Mouse (Mus musculus): Measurements from ENCODE around the gene Zic3. TPM values are rescaled to one million over a fixed set of nuclear protein-coding genes. Genes with fewer than 3 reads are reported as not detected.

Gene Zic3
- polyA plus RNA-seq (2015; fragmentation: Nextera tagmentation; extraction: Ambion mirVana): not detected in 2 replicates

DNA sequence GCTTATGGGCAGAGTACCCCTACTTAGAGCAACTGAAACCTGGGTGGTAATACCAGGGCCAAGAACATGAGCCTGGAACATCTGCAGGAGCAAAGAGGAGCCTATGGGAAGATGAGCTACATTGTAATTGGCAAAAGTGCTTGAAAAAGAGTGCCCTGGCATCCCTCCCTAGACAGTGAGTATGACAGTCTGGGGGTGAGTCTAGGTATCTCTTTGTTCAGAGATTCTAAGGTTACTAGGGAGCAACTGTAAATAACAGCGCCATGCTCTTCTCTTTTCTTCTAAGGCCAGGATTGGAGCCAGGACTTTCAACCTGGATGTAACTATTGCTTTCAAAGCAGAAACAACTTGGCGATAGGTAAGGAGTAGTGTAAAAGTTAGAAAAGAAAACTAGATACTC lies at the start of gene Zic3:
Zic3 (plus strand) TSS at position 301 of the 400 bp plus-strand sequence.
- H3K27ac ChIP-seq (ENCODE audit: low read depth, low read length): no peak within 1 kb of the TSS
- H3K36me3 ChIP-seq (ENCODE audit: control insufficient read depth, insufficient read depth): no peaks in the 10 kb centered on the region
- H3K4me1 ChIP-seq (replicated peaks; ENCODE audit: control insufficient read depth, insufficient read depth, low read length): no peaks in the 10 kb centered on the region
- no peak for TF ChIP-seq CTCF (IDR thresholded peaks at IDR 0.05; ENCODE audit: low read depth)
- H3K4me3 ChIP-seq (ENCODE audit: low read depth, low read length): no peak within 1 kb of the TSS
- no peak within 1 kb of the TSS for H3K4me2 ChIP-seq (replicated peaks; ENCODE audit: low read depth)
- peaks cover 21% of the 10 kb centered on the region for H3K27me3 ChIP-seq (replicated peaks; ENCODE audit: control insufficient read depth, insufficient read depth, low read length)
- WGBS: 85% methylated on average over 2 of the region's 2 CpGs
- no peaks in the 10 kb centered on the region for H3K9me3 ChIP-seq (ENCODE audit: control insufficient read depth)
- ATAC-seq: no peak
- no peak within 1 kb of the TSS for H3K9ac ChIP-seq (ENCODE audit: low read depth, low read length)

DNA sequence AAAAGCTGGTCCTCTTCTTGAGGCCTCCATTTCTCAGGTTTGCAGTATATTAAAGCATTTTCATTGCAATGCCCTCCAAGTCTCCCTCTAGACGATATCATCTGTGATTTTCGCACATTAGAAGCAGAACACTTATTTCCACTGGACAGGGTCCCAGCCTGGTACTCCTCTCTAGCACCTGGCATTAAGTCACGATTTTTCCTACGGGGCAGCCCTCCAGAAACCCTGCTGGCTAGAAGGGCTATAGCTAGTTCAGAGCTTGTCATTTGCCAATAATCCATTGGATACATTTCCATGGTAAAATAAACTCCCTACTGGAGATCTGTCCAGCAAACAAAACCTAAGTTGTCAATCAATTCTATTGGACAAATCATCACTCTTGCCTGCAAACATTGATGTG lies 40.1 kb upstream of the Zic3 start:
- Histone ChIP-seq H3K9me3 (ENCODE audit: control insufficient read depth) (no peaks in the 10 kb centered on the region), H3K4me2 (replicated peaks; ENCODE audit: low read depth) (no peak overlapping the region), H3K27ac (ENCODE audit: low read depth, low read length) (no peak overlapping the region), H3K9ac (ENCODE audit: low read depth, low read length) (no peak overlapping the region), H3K4me3 (ENCODE audit: low read depth, low read length) (no peak overlapping the region), H3K36me3 (ENCODE audit: control insufficient read depth, insufficient read depth) (no peaks in the 10 kb centered on the region), H3K4me1 (replicated peaks; ENCODE audit: control insufficient read depth, insufficient read depth, low read length) (no peaks in the 10 kb centered on the region), H3K27me3 (replicated peaks; ENCODE audit: control insufficient read depth, insufficient read depth, low read length) (no peaks in the 10 kb centered on the region)
- 88% methylated on average over 4 of the region's 4 CpGs for WGBS
- ATAC-seq: no peak
- no peak for TF ChIP-seq CTCF (IDR thresholded peaks at IDR 0.05; ENCODE audit: low read depth)

DNA sequence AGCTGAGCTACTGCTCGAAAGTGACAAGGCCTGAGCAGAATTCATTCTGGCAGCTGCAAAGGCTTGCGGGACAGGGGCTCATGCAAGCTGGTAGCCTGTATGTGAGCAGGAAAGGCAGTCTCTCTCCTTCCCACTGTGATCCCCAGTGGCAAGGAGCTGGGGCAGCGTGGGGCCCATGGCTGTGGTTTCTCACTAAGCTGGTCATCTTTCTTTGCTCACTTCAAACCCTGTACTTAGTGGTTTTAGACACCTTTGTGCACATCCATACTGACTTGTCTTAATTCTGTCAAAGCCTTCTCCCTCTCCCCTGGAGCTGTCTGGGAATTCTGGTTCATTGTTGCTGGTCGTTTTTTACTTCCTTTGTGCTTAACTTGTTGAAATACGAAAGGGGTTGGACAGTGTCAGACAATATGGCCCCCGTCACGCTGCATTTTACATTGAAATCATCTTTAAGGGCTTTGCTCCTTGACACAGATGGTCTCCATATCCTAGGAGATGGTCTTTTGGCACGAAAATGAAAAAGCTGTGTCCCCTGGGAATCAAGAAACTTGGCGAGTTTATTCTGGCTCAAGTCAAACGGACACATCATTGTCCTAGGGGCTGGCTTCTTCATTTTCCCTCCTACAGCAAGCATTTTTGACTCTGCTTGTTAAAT lies 34.9 kb upstream of the Zic3 start:
- H3K9ac ChIP-seq (ENCODE audit: low read depth, low read length): no peak overlapping the region
- 76% methylated on average over 10 of the region's 10 CpGs for WGBS
- no peak overlapping the region for H3K27ac ChIP-seq (ENCODE audit: low read depth, low read length)
- no peaks in the 10 kb centered on the region for H3K27me3 ChIP-seq (replicated peaks; ENCODE audit: control insufficient read depth, insufficient read depth, low read length)
- H3K4me3 ChIP-seq (ENCODE audit: low read depth, low read length): no peak overlapping the region
- H3K4me1 ChIP-seq (replicated peaks; ENCODE audit: control insufficient read depth, insufficient read depth, low read length): no peaks in the 10 kb centered on the region
- no peaks in the 10 kb centered on the region for H3K9me3 ChIP-seq (ENCODE audit: control insufficient read depth)
- H3K4me2 ChIP-seq (replicated peaks; ENCODE audit: low read depth): no peak overlapping the region
- H3K36me3 ChIP-seq (ENCODE audit: control insufficient read depth, insufficient read depth): no peaks in the 10 kb centered on the region
- no peak for ATAC-seq
- no peak for TF ChIP-seq CTCF (IDR thresholded peaks at IDR 0.05; ENCODE audit: low read depth)

DNA sequence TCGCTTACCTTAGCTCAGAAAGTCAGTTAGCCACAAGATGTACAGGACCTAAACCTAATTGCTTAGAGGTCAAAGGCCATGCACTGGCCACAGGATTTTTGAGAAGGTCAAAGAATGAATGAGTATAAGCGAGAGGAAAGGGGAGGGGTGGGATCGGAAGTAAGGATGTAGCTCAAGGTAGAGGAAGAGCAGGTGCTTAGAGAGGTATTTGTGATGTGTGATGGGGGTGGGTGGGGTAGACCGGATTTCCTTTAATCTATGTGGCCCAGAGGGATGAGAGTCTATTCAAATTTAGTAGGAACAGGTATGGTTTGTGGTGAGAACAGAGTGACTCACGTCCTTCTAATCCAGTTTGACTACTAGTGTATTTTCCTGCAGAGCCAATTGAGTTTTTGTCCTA lies 9.1 kb upstream of the Zic3 start:
- Histone ChIP-seq H3K27me3 (replicated peaks; ENCODE audit: control insufficient read depth, insufficient read depth, low read length) (peaks cover 39% of the 10 kb centered on the region), H3K4me2 (replicated peaks; ENCODE audit: low read depth) (no peak overlapping the region), H3K9me3 (ENCODE audit: control insufficient read depth) (no peaks in the 10 kb centered on the region), H3K4me1 (replicated peaks; ENCODE audit: control insufficient read depth, insufficient read depth, low read length) (no peaks in the 10 kb centered on the region), H3K27ac (ENCODE audit: low read depth, low read length) (no peak overlapping the region), H3K9ac (ENCODE audit: low read depth, low read length) (no peak overlapping the region), H3K36me3 (ENCODE audit: control insufficient read depth, insufficient read depth) (no peaks in the 10 kb centered on the region), H3K4me3 (ENCODE audit: low read depth, low read length) (no peak overlapping the region)
- no peak for TF ChIP-seq CTCF (IDR thresholded peaks at IDR 0.05; ENCODE audit: low read depth)
- WGBS: 67% methylated on average over 5 of the region's 5 CpGs
- no peak for ATAC-seq

DNA sequence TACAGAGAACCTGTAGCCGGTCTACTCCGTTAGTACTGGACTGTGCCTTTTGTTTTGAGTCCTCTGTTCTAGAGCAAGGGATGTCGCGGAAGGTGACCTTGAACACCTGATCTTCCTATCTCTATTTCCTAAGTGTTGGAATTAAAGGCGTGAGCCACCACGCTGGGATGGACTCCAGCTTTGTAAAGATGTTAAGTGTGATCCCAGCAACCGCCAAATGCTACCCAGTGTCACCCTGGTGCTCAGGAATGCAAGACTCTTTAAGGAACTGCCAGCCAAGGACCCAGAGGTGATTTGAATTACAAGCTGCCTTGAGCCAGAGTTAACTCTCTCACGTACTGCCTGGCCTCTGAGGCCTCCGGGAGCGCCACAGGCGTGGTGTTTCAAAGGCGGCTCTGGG lies 8.4 kb upstream of the Zic3 start:
- Histone ChIP-seq H3K36me3 (ENCODE audit: control insufficient read depth, insufficient read depth) (no peaks in the 10 kb centered on the region), H3K4me2 (replicated peaks; ENCODE audit: low read depth) (no peak overlapping the region), H3K27me3 (replicated peaks; ENCODE audit: control insufficient read depth, insufficient read depth, low read length) (peaks cover 41% of the 10 kb centered on the region), H3K27ac (ENCODE audit: low read depth, low read length) (no peak overlapping the region), H3K4me3 (ENCODE audit: low read depth, low read length) (no peak overlapping the region), H3K9ac (ENCODE audit: low read depth, low read length) (no peak overlapping the region), H3K4me1 (replicated peaks; ENCODE audit: control insufficient read depth, insufficient read depth, low read length) (no peaks in the 10 kb centered on the region), H3K9me3 (ENCODE audit: control insufficient read depth) (no peaks in the 10 kb centered on the region)
- ATAC-seq: no peak
- WGBS: 15% methylated on average over 12 of the region's 12 CpGs
- TF ChIP-seq CTCF (IDR thresholded peaks at IDR 0.05; ENCODE audit: low read depth): no peak

DNA sequence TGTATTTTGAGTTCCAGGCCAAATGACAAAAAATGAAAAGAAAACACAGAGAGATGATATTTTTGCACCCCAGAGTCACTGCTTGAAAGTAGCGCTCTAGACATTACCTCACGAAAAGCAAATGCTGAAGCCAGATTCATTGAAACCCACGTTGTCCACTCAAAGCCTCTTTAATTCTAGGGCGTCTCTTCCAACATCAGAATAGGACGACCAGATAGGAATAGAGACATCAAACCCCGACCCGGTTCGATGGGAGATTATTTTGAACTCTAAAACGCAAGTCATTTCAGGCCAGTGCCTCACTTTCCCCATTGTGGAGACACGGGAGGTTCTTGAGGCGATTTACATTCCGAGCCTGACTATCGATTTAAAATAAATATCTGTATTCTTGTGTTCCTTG lies 7.7 kb upstream of the Zic3 start:
- Histone ChIP-seq H3K36me3 (ENCODE audit: control insufficient read depth, insufficient read depth) (no peaks in the 10 kb centered on the region), H3K4me2 (replicated peaks; ENCODE audit: low read depth) (no peak overlapping the region), H3K27ac (ENCODE audit: low read depth, low read length) (no peak overlapping the region), H3K4me1 (replicated peaks; ENCODE audit: control insufficient read depth, insufficient read depth, low read length) (no peaks in the 10 kb centered on the region), H3K9ac (ENCODE audit: low read depth, low read length) (no peak overlapping the region), H3K27me3 (replicated peaks; ENCODE audit: control insufficient read depth, insufficient read depth, low read length) (peaks cover 41% of the 10 kb centered on the region), H3K4me3 (ENCODE audit: low read depth, low read length) (no peak overlapping the region), H3K9me3 (ENCODE audit: control insufficient read depth) (no peaks in the 10 kb centered on the region)
- TF ChIP-seq CTCF (IDR thresholded peaks at IDR 0.05; ENCODE audit: low read depth): no peak
- no peak for ATAC-seq
- WGBS: 30% methylated on average over 13 of the region's 13 CpGs

Measured in intestine, postnatal 0 days (tissue).